In the genomic region with DNA sequence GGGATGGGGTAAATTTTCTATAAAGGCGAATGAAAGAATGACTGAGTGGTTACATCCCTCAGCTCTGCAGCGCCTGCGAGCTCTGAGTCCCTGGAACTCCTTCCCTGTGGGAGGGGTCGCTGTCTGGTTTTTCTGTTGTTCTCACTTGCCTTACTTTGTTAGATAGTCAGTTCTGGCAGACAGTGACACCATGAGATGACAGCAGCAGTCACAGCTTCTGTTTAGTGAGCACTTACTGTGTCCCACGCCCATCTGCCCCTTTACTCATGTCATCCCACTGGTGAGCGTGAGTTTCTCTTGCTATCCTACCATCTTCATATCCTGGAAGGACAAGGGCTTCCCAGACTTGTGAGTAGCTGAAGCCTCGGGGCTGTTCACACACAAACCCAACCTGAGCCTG, we compare ENCODE assay signal across 14 mouse cellular contexts. TPM values are rescaled to one million over a fixed set of nuclear protein-coding genes. Genes with fewer than 3 reads are reported as not detected.
A peak's percentile ranks its signal among the peaks of the same experiment; 100 is the strongest.
DNase-seq lines count a peak whose midpoint lies in the region; ATAC-seq and TF ChIP-seq lines count a peak whose summit lies in the region.
"Had no signal": no experiment of that assay in that cellular context is flagged by ENCODE, and none has a peak within 500 bp of the region (broad histone marks: within the 10 kb centered on the region; RNA-seq: fewer than 3 reads in every experiment).

No protein-coding gene starts in this region.

- no peaks in the 10 kb centered on the region for H3K9me3 ChIP-seq in forebrain, postnatal 0 days (ENCODE audit: low read length)
- no peaks in the 10 kb centered on the region for H3K9me3 ChIP-seq in forebrain, embryonic 12.5 days
- H3K9me3 ChIP-seq: hindbrain, embryonic 15.5 days; limb, embryonic 12.5 days; megakaryocyte, embryonic 14.5 days; neural tube, embryonic 12.5 days had no signal

- no peak for DNase-seq in forebrain, postnatal 0 days
- peak; percentile 75 for DNase-seq in right cerebral cortex, adult 18-20 months
- DNase-seq in right cerebral cortex, postnatal 14 days, result no peak
- peak; percentile 75 to 90 for DNase-seq in layer of hippocampus, adult 18-20 months (ENCODE audit: low spot score in 2 of 2)
- peak; percentile 55 to 65 for DNase-seq in layer of hippocampus, postnatal 36 days
- no peak for DNase-seq in embryo, embryonic 10 days (ENCODE audit: low spot score)
- DNase-seq: embryo, embryonic 11 days had no signal

- WGBS in forebrain, postnatal 0 days, result 80% methylated on average over 7 of the region's 7 CpGs
- WGBS in forebrain, embryonic 12.5 days, result 84% methylated on average over 7 of the region's 7 CpGs

- H3K9ac ChIP-seq in forebrain, postnatal 0 days, result no peak overlapping the region
- no peak overlapping the region for H3K9ac ChIP-seq in forebrain, embryonic 12.5 days
- H3K9ac ChIP-seq: hindbrain, embryonic 15.5 days; limb, embryonic 12.5 days; liver, embryonic 14.5 days; neural tube, embryonic 12.5 days had no signal

- no peak overlapping the region for H3K4me2 ChIP-seq in forebrain, postnatal 0 days (ENCODE audit: low read depth)
- H3K4me2 ChIP-seq in forebrain, embryonic 12.5 days, result no peak overlapping the region
- H3K4me2 ChIP-seq: hindbrain, embryonic 15.5 days; limb, embryonic 12.5 days; neural tube, embryonic 12.5 days had no signal

- peaks cover 15% of the 10 kb centered on the region; the same call in 1 of the 2 replicates for H3K36me3 ChIP-seq in forebrain, postnatal 0 days (ENCODE audit: insufficient read depth)
- 0 out of 2 replicates have a peak, but pooled peaks cover 8% of the 10 kb centered on the region for H3K36me3 ChIP-seq in forebrain, embryonic 12.5 days (replicated peaks)
- H3K36me3 ChIP-seq: hindbrain, embryonic 15.5 days; limb, embryonic 12.5 days; neural tube, embryonic 12.5 days had no signal

- no peaks in the 10 kb centered on the region for H3K4me1 ChIP-seq in forebrain, postnatal 0 days (ENCODE audit: insufficient read depth)
- peaks cover 11% of the 10 kb centered on the region for H3K4me1 ChIP-seq in forebrain, embryonic 12.5 days

- no peak overlapping the region for H3K4me3 ChIP-seq in forebrain, postnatal 0 days (ENCODE audit: low read depth, low read length)
- H3K4me3 ChIP-seq in forebrain, embryonic 12.5 days (replicated peaks), result no peak overlapping the region
- H3K4me3 ChIP-seq: heart, adult 2 months; hindbrain, embryonic 15.5 days; limb, embryonic 12.5 days; megakaryocyte, embryonic 14.5 days; neural tube, embryonic 12.5 days had no signal

- no peak overlapping the region for H3K27ac ChIP-seq in forebrain, postnatal 0 days (ENCODE audit: low read depth, low read length)
- no peak overlapping the region for H3K27ac ChIP-seq in forebrain, embryonic 12.5 days
- H3K27ac ChIP-seq: heart, adult 2 months; hindbrain, embryonic 15.5 days; limb, embryonic 12.5 days; liver, embryonic 14.5 days; neural tube, embryonic 12.5 days had no signal

- peak; percentile 34 for ATAC-seq in forebrain, postnatal 0 days
- no peak for ATAC-seq in forebrain, embryonic 12.5 days (ENCODE audit: low FRiP score)

- no peaks in the 10 kb centered on the region for H3K27me3 ChIP-seq in forebrain, postnatal 0 days (ENCODE audit: insufficient read depth, low read length)
- H3K27me3 ChIP-seq in forebrain, embryonic 12.5 days, result no peaks in the 10 kb centered on the region
- H3K27me3 ChIP-seq: hindbrain, embryonic 15.5 days; limb, embryonic 12.5 days; neural tube, embryonic 12.5 days had no signal

- no peak for TF ChIP-seq CTCF in forebrain, postnatal 0 days (IDR thresholded peaks at IDR 0.05; ENCODE audit: low read depth)

RNA-seq across cellular contexts. Expression of gene Sirpa, which starts 31.1 kb away (rescaled TPM):
- total RNA-seq in forebrain, postnatal 0 days (2014; rRNA removed), result 94.1 and 118 TPM in 2 replicates
- polyA plus RNA-seq in forebrain, postnatal 0 days (2015; fragmentation: Nextera tagmentation; extraction: Ambion mirVana), result 41.4 and 61.8 TPM in 2 replicates
- 18.2 and 20.0 TPM in 2 replicates for polyA plus RNA-seq in forebrain, embryonic 12.5 days (2016; fragmentation: Nextera tagmentation; extraction: Ambion mirVana)
- 100 to 1,000 TPM; 295 to 305 TPM for total RNA-seq in layer of hippocampus, adult 18-20 months (2021)
- 100 to 1,000 TPM; 272 to 282 TPM for total RNA-seq in layer of hippocampus, postnatal 36 days (2021)

Comparison
In these comparisons a context has a peak if more than half of its experiments do, and no peak if none do; other contexts are left out.
1. DNase-seq: peak in right cerebral cortex, adult 18-20 months (single experiment), layer of hippocampus, adult 18-20 months (2 of 2) and layer of hippocampus, postnatal 36 days (2 of 2); none in forebrain, postnatal 0 days (single experiment), right cerebral cortex, postnatal 14 days (single experiment) and embryo, embryonic 10 days (single experiment).